Mouse (Mus musculus): Measurements from ENCODE around the gene Pced1b.
"Not testable (repeated sequence)": the region's sequence is repeated elsewhere in the genome, so short reads cannot be mapped to it uniquely, and the experiment has no call there.

Gene Pced1b

DNA sequence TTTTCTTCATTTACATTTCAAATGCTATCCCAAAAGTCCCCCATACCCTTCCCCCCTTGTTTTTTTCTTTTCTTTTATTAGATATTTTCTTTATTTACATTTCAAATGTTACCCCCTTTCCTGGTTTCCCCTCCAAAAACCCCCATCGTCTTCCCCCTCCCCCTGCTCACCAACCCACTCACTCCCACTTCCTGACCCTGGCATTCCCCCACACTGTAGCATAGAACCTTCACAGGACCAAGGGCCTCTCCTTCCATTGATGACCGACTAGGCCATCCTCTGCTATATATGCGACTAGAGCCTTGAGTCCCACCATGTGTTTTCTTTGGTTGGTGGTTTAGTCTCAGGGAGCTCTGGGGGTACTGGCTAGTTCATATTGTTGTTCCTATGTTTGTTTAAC is 125.1 kb downstream of the Pced1b start:
- DNase-seq (ENCODE audit: low spot score in 2 of 2), result not testable (repeated sequence)

DNA sequence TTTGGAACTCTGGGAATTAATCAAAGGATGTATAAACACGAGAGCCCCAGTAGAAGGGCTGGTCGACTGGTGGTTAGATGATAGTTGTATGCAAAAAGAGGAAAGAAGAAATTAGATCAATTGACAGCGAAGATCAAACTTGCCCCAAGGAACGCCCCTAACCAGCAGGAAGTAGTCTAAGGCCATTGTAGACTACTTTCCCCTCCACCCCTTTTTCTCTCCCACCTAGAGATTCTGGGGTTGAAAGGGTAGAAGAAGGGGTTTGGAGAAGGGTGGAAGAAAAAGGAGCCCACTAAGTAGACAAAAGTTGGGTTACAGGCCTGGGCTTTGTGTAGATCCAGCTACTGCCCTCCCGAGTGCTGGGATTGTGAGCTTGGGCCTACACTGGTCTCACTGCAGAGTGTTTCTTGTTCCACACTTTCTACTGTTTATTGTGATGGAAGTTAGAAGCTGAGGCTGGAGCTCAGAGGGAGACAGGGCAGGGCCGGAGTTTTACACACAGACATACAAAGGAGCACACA is 125.8 kb downstream of the Pced1b start:
- no peak for DNase-seq (ENCODE audit: low spot score in 2 of 2)

DNA sequence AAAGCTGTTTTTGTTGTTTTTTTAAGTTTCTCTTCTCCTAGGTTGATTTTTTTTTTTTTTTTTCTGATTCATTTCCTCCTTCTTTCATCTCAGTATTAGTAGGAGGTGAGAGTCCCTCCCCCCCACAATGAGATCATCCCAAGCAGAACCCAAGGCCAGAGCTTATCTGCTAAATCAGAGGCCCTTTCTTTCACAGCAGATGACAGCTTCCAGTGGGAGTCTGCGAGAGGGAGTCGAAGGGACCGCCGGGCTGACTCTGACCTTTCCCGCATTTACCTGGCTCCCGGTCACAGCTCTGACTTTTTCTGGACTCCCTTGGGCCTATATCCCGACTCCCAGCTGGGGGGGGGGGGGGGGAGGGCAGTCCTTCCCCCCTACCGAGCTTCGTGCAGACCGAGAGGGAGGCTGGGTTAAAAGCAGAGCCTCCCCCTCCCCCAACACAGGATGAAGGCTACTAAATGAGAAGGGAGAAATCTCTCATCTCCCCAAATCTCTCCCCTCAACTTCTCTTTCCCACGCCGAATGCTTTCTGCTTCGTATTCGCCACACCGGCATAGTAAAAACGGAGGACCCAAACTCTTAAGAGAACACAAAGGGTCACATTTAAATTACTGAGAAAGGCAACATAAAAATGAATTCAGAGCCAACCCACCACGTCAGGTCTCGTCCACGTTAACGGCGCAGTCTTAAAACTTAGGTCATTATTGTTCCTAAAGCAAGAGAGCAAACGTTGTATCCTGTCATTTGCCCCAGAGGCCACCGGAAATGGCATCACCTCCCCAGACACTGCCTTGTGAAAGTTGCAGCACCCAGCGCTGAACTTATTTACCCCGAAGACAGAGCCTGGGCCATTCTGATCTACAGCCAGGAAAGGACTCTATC is 126.5 kb downstream of the Pced1b start:
- DNase-seq (ENCODE audit: low spot score in 2 of 2), result peak; percentile 64 to 70

DNA sequence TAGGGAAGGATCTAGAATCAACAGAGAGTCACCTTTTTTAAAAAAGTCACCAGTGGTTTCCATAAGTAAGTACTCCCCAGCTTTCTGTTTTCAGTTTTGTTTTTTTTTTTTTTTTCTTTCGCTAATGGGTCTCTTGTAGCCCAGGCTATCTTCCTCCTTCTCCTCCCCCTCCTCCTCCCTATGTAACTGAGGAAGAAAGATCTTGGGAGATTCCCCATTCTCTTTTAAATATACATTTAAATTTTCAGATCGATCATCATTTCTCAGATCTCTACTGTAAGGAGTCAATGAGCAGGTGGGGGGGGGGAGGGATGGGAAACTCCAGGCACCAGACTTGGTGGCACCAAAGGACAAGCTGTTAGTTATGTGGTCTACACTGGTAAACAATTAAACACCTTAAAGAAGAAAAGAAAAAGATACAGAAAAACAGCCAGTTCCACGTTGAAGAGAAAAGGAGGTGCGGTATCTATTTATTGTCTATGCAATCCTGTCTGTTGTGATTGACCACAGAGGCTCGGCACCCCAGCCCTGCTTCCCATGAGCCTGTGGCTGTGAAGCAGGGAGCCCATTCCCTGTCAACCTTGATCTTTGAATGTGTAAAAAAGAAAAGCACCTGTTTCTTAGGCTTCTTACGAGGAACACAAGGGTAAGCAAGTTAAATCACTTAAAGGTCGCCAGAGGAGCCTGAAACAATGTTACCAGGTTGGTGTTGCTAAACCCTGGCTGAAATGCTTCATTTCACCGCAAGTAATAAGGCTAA is 127.4 kb downstream of the Pced1b start:
- no peak for DNase-seq (ENCODE audit: low spot score in 2 of 2)

DNA sequence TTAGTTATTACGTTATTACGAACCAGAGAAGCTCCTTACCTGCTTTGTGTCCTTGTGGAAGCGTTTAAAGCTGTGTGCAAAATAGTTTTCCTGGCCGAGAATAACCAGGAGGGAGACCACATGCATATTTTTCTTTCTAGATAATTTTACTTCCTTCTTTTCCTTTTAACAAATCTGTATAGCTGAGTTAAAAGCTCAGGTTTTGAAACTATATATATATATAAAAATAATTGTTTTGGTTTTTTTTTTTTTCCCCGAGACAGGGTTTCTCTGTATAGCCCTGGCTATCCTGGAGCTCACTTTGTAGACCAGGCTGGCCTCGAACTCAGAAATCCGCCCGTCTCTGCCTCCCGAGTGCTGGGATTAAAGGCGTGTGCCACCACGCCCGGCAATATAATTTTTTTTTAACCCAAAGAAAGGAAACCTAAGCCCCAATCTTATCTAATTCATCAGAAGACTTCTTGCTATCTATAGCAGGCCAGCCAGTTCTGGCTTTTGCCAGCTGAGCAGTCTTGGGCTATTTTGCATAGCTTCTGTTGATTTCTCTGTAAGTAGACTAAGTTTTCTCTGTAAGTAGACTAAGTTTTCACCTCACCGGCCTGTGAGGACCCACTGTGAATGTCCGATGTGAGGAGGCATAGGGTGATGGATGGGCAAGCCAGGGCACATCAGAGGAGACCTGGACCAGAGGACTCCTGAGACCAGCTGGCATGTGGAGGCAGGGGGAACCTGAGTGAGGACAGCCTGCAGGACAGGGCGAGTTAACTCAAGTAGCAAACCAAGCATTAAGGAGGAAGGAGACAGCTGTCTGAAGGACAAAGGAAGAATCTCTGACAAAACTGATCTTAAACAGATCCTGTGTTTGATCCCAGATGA is 128.2 kb downstream of the Pced1b start:
- no peak for DNase-seq (ENCODE audit: low spot score in 2 of 2)

DNA sequence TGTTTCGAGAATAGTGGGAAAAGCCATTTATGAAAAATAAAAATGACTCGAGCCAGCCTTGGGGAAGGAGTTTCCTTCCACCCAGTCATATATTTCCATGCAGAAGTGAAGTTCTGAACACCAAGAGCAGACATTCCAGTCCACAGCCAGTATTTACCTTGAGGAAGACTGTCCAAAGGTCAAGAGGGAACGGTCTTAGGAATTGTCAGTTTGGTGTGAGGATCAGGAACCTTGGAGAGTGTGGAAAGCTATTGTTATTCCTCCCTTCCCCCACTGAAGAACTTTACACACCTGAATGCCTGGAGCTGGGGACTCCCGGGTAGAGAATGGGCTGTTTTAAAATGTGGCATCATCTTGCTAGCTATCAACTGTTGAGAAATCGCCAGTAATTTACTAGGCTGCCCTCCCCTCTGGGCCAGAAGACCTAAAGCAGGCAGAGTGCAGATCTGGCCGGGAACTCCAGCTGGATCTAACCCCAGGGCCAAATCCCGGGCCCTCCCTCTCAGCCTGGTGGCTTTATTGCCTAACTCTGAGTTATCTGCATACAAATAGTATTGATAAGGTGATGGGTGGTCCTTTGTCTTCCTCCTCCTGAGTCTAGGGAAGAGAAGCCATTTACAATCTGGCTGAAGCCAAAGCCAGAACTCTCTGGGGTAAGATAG is 129.3 kb downstream of the Pced1b start:
- no peak for DNase-seq (ENCODE audit: low spot score in 2 of 2)

DNA sequence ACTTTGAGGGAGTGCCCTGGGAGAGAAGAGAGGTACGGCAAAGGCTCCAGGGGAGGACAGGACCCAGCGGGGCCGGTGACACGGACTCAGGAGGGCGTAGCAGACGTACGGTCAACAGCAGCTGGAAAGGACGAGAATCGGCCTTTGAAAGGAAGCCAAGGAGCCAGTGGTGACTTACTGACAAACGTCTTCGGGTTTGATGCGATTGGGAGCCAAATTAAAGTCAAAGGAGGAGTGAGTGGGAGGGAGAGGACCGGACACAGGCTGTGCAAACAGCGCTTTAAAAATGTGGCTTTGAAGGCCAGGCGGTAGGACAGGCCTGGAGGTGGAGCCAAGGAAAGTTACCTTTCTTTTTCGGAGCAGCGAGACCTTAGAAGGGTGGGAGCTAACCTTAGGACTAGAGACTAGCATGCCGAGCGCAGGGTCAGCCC is 129.9 kb downstream of the Pced1b start:
- DNase-seq (ENCODE audit: low spot score in 2 of 2), result no peak

DNA sequence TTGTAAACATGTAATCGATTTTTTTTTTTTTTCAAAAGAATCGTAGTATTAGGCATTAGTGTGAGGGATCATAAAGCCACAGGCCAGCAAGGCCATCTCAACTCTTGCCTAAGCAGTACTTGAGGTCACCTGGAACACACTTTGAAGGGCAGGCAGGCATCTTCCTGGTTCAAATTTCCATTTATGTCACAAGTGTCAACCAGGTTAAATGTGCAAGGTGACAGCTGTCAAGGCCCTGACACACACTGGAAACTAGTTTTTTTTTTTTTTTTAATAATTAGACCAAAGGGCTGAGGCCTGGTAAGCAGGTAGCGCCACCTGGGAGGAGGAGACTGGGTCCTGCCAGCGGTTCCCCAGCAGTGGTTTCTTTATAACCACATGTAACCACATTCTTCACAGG is 131.2 kb downstream of the Pced1b start:
- no peak for DNase-seq (ENCODE audit: low spot score in 2 of 2)

DNA sequence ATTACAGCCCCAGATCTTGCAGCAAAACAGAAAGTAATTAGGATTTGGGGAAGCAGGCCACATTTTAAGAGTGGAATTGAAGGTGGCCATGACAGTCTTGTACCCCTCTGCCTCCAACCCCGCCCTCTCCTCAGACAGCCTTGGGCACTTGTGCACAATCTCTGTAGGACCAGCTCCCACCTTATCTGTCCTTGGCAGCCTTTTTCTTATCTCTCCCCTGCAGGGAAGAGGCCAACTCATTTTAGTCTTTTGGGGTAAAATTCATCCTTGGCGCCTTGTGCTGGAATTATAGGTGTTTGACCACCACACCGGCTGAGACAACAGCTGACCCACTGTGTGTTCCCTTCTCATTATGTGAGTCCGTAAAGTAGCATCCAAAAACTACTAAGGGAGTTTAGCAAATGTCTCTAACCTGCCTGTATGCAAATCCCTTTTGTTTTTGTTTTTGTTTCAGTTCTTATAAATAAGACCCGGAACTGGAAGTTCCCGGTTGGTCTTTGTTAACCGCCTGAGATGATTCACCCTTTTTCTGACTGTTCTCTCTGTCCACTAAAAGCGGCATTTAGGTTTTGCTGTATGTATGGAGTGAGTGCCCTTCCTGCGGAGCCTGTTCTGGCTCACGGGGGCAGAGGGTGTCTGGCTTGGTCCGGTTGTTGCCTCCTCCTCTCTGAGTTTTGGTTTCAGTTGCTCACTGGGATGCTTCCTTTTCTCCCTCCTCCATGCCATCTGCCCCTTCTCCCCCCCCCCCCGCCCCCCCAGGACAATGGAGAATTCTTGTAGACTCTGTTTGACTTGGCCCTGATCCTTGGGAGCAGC is 132.8 kb downstream of the Pced1b start:
- DNase-seq (ENCODE audit: low spot score in 2 of 2), result peak; percentile 51 to 71

DNA sequence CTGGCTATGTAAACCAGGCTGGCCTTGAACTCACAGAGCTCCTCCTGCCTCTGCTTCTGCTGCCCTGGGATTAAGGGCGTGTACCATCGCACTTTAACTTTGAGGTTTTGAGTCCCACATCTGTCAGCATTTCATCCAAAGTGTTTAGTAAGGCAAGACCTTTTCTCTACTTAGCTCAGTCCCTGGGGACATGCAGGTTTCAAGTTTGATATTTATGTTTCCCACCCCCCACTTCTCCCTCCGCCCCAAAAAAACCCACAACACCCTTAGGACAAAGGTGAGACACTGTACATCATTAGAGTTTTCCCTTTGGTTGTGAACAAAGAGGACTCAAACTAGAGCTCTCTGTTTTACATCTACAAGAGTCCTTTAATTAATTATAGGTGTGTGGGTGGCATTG is 135.7 kb downstream of the Pced1b start:
- no peak for DNase-seq (ENCODE audit: low spot score in 2 of 2)

DNA sequence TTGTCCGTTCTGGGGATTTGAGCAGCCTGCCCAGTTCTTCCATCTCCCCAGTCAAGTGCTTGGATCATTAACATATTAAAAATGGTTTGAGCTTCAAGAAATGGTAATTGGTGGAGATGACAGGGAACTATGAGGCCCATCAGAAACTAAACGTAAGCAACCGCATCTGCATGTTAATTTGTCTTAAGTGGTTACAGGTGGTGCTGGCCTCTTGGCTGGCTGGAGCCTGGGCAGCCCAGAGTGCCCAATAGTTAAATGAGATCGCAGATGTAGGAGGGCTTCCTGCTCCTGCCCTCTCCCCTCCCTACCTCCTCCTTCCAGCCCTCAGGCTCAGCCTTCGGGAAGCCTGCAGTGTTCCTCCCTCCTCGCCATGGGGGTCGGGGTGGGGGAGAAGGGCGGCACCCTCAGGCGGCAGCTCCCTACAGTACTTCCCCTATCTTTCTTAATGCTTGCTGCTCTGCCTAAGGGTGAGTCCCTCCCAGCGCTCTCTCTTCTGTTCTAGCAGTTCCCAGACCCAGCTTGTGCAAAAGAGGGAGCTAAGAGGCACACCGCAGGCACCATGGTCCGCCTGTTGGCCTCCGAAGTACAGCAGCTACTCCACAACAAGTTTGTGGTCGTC is 136.7 kb downstream of the Pced1b start:
- DNase-seq (ENCODE audit: low spot score in 2 of 2), result no peak

DNA sequence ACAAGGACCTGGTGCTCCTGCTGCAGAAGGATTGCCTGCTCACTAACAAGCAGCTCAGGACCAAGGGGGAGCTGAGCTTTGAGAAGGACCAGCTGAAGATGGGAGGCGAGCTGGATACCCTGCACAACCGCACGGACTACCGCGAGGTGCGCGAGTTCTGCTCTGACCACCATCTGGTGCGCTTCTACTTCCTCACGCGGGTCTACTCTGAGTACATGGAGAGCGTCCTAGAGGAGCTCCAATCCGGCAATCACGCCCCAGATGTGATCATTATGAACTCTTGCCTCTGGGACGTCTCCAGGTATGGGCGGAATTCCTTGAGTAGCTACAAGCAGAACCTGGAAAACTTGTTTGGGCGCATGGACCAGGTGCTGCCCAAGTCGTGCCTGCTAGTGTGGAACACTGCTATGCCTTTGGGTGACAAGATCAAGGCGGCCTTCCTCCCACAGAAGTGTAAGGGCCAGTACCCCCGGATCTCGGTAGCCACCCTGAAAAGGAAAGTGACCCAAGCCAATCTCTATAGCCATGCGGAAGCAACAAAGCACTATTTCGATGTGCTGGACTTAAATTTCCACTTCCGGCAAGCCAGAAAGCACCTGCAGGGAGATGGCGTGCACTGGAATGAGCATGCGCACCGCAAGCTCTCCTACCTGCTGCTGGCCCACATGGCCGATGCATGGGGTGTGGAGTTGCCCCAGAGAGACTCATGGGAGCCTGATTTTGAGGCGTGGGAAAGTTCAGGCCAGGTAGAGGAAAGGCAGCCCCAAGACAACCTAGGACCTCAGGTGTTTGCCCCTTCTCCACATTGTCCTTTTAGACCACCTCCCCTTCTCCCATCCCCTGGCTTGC is 137.5 kb downstream of the Pced1b start:
- DNase-seq (ENCODE audit: low spot score in 2 of 2), result no peak

DNA sequence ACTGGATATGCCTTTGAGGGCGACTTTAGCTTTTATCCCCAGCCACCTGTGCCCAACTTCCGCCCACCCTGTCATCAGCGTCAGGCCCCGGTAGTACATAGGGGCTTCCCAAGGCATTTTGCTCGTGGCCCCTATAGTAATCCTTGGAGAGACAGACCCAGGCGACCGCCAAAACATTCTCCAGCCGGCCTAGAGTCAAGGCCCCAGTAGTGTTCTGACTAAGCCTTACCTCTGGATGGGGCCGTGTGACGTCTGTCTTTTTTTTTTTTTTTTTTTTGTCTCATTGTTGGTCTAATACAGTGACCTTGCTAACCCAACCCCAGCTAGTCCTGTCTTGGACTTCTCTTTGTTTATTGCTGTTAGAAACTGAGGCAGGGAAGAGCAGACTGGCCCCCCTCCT is 138.3 kb downstream of the Pced1b start:
- not testable (repeated sequence) for DNase-seq (ENCODE audit: low spot score in 2 of 2)

DNA sequence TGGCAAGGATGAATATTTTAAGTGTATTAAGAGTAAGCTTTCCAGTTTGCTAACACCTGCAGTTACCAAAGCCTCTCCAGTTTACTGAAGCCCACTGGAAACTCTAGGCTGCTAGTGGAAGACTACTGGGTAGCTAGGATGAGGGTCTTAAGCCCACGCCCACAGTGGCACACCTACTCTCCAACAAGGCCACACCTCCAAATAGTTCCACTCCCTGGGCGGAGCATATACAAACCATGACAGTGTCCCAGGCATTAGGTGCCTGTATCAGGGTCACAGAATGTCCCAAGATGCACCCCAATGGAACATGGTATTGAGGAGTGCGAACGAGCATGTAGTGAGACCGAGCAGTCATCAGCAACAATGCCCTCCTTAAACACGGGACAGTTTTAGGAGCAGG is 140.9 kb downstream of the Pced1b start:
- DNase-seq (ENCODE audit: low spot score in 2 of 2), result no peak

DNA sequence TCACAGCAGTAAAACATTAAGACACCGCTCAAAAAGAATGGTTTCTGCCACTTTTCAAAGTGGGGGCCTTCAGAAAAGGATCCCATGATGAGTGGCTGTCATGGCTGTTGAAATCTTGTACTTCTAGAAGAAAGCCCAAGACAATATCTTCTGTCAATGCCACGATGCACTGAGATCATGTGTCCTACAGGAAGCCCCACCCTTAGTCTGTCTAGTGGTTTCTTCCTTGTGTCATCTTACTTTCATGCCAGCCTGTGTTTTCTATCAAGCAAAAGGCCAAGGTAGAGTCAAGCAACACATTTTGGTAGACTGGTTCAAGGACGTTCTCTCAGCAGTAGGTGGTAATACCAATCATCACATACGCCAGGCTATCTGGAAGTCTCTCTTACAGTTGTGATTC is 142.7 kb downstream of the Pced1b start:
- no peak for DNase-seq (ENCODE audit: low spot score in 2 of 2)

DNA sequence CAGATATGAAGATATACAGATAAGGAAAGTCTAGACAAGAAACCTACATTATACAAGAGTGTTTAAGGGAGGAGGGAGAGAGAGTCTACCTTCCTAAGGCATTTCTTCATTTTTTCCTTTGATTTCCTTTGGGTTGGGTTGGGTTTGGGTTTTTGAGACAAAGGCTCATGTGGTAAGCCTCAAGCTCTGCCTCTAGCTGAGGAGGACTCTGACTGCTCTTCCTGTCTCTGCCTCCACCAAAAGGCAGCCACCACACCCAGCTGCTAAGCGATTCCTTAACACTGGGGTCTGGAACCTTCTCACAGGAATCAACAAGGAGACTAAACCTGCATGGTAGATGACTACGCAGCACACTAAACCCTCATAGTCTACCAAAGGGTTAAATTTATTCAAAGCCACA is 143.9 kb downstream of the Pced1b start:
- no peak for DNase-seq (ENCODE audit: low spot score in 2 of 2)

DNA sequence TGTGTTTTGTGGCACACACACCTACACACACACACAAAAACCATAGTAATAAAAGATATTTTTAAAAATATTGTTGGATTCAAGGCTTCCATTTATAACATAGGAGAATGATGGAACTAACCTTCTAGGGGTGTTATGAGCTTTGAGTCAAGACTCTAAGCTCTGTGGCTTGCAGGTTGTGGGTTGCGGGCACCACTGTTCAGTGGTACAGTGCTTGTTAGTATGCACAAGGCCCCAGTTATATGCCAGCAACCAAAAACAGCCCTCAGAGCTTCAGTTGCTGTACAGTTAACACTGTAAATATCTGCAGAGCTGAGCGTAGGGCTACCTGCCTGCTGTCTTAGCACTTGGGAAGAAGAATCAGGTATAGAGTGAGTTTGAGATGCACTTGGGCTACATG is 144.5 kb downstream of the Pced1b start:
- DNase-seq (ENCODE audit: low spot score in 2 of 2), result no peak

DNA sequence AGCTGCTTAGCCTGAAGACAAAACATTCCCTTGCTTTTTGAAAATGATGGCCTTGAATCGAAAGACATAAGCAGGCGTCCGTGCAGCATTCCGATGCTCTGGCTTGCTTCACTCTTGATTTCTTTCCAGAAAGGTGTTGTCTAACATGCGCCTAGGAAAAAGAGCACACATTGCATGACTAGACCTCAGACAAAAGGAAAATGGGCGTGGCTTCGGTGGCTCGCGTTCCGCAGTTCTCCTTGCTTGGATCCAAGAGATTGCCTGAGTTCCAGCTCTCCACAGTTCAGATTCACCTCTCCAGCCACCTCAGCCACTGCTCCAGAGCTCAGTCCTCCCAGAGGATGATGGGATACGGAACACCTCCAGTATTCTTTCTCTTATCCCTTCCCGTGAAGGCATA is 147.7 kb downstream of the Pced1b start:
- DNase-seq (ENCODE audit: low spot score in 2 of 2), result no peak

Data from spleen, postnatal 36 days (tissue).